Mouse (Mus musculus) thymus, postnatal 25 days (tissue): ENCODE results near the gene Arhgap9.
A peak's percentile ranks its signal among the peaks of the same experiment; 100 is the strongest.
"Not testable (repeated sequence)": the region's sequence is repeated elsewhere in the genome, so short reads cannot be mapped to it uniquely, and the experiment has no call there.

ENCODE experiments used
- DNase-seq: peaks from one replicate; pipeline ENCODE4 v3.0.0; 2022

Arhgap9 gene

DNA sequence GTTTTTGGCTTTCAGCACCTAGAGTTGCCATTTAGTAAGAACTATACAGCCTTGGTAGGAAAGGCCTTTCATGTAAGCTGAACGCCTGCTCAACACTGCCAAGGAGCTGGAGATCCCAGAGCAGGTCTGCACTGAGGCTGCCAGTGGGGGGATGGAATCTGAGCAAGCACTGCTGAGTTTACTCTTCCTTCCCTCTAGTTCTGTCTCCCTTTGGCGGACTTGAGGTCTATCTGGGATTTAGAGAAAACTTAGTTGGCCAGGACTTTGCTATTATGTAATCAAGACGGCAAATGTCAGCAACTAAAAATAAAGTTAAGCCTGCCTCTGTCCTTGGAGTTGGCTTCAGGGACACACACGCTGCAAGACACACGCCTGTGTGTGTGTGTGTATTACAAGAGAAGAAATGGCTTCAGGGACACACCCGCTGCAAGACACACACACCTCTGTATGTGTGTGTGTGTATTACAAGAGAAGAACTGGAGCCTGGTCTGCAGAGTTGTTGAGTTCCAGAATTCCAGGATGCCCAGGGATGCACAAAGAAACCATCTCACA, 28.7 kb upstream of the Arhgap9 start:
- DNase-seq = no peak

DNA sequence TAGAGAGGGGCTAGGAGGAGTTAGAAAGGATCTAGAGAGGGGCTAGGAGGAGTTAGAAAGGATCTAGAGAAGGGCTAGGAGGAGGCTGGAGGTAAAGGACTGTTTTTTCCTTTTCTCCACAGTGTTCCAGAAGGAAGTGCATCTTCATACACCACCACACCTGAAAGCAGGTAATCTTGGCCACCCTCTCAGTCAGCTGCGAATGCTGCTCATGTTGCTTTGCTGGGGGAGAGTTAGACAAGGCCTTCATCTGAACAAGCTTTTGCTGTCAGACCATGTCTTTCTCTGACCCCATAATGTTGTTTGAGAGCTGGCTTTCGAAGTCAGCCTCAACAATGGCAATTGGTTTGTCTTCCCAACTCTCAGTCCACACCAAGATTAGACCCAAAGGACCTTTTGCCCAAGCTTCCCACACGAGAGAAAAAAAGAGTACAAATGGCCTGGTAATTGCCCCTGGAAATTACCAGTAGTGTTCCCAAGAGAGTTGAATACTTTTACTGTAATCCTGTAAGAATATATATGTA, 28.1 kb upstream of the Arhgap9 start:
- DNase-seq = no peak

DNA sequence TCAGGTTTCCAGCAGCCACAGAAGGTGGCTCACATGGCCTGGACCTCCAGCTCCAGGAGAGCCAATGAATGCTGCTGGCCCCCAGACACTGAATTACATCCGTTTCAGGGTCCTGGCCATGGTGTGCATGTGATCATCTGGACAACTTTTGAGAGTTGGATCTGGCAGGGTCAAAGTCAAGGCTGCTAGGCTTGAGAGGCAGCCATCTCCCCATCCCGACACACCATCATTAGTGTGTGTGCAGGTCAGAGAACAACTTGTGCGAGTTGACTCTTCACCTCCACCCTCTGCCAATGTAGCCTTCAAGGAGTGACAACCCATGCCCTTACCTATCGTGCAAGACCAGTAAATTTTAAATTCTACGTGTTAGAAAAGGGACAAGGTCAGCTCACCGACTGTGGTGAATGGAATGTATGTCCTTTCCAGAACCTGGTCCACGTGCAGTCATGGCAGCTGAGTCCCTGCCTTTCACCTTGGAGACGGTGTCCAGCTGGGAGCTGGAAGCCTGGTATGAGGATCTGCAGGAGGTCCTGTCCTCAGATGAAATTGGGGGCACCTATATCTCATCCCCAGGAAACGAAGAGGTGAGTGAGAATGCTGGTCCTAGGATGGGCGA, 26.8 kb upstream of the Arhgap9 start:
- DNase-seq = no peak

DNA sequence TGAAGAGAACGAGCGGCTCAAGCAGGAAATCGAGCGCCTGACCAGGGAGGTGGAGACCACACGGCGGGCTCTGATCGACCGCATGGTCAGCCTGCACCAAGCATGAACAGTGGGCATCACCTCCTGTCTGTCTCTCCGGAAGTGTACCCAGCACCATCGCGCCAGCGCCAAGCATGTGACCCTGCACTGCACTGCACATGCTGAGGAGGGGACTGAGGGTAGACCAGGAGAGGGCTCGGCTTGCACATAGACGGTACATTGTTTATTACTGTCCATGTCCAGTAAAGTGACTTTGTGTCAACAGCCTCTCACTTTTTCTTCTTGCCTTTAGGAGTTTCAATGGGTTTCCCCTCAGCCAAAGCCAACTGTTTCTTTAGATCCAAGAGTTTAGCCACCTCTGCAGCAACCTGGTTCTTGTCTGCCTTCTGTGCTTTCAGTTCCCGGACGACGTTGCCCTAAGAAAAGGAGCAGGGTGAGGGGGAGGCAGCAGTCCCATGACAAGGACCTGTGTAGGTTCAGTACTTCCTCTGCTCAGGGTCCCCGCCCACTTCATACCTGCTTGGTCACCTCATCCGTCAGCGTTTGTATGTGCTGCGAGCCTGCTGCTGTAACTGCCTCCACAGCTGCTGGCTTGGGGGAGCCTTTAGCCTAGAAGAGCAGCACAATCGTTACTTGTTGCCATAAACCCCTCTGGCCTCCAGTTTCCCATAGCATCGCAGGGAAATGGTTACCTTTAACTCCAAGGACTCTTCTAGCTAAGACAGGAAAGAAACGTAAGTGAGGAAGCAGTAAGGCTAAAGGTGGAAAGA, 25.6 kb upstream of the Arhgap9 start:
- DNase-seq = no peak

DNA sequence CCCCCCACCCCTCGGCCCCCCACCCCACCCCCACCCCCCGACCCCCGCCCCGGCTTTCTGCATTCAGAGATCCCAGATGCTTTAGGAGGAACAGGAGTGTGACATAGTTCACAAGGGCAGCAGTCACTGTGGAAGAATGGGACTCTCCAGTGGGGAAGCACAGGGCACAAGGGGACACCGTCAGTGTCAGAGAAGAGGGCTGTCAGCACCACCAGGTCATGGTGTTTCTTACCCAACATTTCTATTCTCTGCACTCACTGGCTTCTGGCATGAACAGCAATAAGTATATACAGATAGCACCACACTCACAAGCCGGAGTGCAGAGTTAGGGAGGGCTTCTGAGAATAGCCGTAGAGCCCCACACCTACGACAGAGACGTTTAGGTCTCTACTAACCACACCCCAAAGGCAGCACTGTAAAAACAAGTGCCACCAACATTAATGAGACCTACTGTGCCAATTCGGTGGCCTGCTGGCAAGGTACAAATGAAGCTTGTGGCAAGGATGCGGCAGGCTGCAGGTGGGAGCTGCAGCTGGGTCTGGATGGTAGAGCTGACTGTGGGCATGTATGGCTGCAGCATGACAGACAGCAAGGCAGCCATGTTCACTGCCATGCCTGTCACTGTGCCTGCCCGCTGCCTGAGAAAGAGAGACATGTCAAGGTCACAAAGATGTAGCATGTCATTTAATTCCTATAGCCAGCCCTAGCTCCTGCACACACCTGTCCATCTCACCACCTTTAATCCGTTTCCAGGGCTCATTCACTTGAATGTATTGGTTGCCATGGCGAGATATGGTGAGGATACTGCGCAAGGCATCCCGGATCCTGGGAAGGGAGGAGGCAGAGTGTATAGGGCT, 24.5 kb upstream of the Arhgap9 start:
- no peak for DNase-seq

DNA sequence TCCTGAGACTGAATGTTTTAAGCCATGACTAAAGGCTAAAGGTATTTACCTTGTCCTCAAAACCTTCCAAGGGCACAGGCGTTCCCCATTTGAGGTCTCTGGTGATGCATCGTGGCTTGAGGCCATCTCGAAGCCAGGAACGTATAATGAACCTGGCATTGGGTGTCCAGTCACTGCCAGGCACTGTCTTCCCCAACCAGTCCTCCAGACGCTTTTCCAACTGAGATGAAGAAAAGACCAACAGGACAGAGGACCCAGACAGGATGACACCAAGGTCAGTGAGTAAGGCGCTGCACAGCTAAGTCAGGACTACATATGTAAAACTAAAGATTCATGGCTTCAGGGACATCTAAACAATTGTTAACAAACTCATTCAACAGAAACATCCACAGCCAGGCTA, 21.4 kb upstream of the Arhgap9 start:
- no peak for DNase-seq

DNA sequence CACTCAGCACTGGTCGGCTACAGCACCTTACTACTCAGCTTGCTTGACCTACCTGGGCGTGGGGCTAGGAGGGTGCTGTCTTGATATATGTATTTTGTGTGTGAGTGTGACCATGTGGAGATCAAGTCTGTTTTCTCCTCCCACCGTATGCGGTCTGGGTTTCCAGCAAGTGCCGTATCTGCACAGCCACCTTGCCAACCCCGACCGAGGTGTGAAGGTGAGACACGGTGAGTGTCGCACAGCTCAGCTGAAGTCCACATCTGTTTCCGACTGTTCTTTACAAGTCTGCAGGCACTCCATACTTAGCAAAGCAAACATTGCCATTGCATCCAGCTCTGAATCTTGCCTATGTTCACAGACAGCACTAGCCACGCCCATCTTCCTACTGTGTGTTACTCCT, 18.6 kb upstream of the Arhgap9 start:
- DNase-seq = no peak

DNA sequence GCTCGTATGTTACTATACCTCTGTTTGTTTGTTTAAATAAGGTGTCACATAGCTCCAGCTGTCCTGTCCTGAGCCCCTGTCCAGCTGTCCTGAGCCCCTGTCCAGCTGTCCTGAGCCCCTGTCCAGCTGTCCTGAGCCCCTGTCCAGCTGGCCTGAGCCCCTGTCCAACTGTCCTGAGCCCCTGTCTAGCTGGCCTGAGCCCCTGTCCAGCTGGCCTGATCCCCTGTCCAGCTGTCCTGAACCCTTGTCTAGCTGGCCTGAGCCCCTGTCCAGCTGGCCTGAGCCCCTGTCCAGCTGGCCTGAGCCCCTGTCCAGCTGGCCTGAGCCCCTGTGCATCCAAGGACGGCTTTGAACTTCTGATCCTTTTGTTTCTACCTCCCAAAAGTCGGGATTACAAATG, 12.6 kb upstream of the Arhgap9 start:
- not testable (repeated sequence) for DNase-seq

DNA sequence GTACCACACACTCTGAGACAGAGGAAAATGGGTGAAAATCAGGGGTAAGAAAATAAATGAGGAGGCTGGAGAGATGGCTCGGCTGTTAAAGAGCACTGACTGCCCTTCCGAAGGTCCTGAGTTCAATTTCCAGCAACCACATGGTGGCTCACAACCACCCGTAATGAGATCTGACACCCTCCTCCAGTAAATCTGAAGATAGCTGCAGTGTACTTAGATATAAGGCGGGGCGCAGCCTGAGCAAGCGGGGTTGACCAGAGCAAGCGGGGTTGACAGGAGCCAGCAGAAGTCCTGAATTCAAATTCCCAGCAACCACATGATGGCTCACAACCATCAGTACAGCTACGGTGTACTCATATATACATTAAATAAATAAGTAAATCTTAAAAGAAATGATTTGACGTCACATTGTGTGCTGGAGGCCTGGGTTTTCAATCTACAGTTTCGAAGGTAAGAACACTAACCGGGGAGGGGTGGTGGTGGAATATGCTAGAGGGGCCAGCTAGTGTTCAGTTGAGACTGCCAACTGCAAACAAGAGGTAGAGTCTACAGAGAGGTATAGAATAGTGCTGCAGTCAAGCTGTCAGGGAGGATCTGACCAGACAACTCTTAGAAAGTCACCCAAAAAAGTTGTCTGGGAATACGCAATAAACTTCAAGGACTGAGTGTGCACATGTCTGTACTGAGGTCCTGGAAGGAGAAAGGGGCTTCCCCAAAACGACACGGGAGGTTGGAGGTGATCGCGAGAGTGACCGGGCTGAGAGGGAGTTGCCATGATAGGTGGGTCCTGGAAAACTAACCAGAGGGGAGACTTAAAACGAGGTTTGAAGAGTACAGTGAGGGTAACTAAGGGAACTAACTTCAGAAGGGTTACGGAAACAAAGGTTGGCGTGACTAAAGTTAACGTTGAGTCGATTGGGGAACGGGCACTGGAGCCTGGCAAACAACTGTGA, 11.0 kb upstream of the Arhgap9 start:
- DNase-seq = no peak

DNA sequence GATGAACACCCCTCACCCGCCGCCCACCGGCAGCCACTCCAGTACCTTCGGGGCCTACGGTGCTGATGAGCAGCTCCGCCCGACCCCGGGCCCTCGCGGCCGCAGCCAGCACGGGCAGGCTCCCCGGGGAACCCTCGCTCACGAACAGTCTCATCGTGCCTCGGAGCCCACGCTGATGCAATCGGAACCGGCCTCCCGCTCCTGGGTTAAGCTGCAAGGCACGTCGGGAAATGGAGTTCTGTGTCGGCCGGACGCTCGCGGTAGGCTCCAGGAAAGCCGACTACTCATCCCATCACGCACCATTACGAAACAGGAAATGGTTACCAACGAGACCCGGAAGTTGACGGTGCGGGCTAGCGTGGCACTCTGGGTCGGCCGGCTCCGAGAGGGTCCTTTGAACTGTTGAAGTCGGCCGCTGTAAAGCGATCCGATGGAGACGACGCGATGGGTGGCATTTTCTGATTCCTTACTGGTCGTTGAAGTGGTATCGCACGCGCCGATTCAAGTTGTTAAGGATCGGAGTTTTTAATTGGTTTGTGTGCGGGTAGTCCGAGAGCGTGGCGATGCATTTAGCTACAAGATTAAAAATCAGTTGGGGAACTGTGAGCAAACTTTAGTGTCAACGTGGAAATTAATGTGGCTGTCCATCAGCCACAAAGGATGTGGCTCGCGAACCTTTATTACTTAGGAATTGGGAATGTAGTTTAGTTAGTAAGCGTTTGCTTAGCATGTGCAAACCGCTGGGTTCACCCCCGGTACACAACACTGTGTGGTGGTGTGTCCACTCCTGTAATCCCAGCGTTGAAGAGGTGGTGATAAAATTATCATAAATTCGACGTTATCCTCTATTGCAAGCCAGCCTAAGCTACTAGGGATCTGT, 10.0 kb upstream of the Arhgap9 start, which contains the start of gene Mars:
Gene Mars (minus strand): TSS at position 311 of the 880 bp plus-strand sequence.
- peak; percentile 90 for DNase-seq

DNA sequence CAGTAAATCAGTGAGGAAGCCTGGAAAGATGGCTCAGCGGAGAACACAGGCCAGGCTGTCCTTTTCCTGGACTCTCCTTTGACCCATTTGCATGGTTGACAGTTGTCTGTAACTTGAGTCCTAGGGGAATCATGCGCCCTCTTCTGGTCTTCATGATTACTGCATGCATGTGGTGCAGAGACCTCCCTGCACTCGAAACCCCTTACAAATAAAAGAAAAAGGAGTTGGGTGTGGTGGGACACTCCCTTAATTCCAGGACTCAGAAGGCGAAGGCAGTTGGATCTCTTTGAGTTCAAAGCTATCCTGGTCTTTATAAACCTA, 9.4 kb upstream of the Arhgap9 start:
- peak; percentile 90 for DNase-seq

DNA sequence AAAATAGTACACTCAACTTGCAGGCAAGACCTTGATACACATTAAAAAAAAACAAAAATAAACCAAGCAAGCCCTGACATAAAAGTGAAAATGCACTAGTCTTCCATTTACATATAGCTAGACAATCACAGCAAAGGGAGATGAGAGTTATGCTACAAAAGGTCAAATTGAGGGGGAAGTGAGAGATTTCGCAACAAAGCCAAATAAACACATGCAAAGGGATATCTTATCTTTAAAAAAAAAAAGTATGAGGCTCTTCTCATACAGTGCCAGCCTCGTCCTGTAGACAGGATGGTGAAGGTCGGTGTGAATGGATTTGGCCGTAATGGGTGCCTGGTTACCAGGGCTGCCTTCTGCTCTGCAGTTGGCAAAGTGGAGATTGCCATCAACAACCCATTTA, 8.9 kb upstream of the Arhgap9 start:
- no peak for DNase-seq

DNA sequence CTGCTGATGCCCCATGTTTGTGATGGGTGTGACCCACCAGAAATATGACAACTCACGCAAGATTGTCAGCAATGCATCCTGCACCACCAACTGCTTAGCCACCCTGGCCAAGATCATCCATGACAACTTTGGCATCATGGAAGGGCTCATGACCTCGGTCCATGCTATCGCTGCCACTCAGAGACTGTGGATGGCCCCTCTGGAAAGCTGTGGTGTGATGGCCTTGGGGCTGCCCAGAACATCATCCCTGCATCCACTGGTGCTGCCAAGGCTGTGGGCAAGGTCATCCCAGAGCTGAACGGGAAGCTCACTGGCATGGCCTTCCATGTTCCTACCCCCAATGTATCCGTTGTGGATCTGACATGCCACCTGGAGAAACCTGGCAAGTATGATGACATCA, 8.2 kb upstream of the Arhgap9 start:
- DNase-seq = not testable (repeated sequence)

DNA sequence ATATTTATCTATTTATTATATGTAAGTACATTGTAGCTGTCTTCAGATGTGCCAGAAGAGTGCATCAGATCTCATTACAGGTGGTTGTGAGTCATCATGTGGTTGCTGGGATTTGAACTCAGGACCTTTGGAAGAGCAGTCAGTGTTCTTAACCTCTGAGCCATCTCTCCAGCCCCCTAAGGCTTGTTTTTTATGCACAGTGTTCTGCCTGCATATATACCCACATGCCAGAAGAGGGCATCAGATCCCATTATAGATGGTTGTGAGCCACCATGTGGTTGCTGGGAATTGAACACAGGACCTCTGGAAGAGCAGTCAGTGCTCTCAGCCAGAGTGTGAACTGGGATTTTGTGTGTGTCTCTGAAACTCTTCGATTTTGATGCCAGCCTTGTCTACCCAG, 6.8 kb upstream of the Arhgap9 start:
- not testable (repeated sequence) for DNase-seq

DNA sequence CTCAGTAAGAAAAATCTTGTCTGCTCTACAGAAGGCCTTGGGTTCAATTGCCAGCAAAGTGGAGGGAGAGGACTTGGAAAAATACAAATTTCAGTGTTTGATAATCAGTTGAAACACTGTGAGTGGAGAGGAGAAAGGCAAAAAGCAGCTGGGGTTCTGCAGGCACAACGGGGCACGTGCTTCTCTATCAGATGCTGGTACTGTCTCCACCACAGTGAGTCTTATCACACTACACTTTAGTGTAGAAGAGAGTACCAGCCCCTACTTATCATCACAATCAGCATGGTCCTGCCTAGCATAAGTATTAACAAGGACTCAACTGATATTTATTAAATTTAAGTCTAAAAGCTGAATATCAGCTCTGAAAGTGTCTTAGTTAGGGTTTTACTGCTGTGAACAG, 4.5 kb upstream of the Arhgap9 start:
- no peak for DNase-seq

DNA sequence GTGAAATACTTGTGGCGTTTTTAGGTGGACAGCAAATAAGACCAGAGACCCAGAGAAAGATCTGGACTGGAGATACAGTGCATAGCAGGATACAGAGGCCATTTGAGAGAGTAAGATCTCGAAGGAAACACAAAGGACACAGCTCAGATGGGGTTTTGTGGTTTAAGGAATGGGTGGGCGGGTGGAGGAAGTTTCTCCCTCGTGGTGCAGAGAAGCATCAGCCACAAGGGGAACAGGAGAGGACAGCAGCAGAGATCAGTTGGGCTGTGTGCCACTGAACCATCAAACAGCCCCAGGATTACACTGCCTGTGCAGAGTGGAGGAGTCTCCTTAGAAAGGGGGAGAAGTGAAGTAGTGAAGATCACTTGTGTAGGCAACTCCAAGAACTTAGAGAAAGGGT, 3.8 kb upstream of the Arhgap9 start:
- DNase-seq = no peak

DNA sequence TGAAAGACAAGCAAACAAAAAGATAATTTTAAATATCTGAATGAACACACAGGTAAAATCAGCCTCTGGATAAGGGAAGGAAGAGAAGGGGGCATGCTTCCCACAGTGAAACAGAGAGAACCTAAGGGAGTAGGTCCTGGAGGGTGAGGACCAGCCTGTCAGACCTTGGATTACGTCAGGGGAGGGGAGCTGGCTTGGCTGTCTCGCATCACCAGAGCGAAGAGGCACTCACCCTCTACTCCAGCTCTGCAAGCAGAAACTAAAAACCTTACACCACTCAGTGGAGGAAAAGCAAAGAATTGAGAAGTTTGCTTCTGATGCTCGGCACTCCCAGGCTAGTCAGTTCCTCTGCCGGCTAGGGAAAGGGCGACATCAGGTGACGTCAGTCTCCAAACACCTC, 1.8 kb upstream of the Arhgap9 start:
- no peak for DNase-seq

DNA sequence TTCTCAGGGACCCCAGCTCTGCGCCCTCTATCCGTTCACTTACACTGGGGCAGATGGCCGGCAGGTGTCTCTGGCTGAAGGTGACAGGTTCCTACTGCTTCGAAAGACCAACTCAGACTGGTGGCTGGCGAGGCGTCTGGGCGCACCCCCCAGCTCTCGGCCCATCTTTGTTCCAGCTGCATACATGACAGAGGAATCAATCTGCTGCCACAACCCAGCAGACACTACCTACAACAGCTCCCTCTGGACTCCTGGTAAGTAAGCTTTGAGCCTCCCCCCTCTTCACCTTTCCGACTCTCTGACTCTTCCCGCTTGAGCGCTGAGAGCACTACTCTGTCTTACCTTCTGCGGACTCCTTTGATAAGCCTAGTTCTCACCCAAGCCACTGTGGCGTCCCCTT, 414 bp downstream of the Arhgap9 start:
- peak; percentile 44 for DNase-seq

DNA sequence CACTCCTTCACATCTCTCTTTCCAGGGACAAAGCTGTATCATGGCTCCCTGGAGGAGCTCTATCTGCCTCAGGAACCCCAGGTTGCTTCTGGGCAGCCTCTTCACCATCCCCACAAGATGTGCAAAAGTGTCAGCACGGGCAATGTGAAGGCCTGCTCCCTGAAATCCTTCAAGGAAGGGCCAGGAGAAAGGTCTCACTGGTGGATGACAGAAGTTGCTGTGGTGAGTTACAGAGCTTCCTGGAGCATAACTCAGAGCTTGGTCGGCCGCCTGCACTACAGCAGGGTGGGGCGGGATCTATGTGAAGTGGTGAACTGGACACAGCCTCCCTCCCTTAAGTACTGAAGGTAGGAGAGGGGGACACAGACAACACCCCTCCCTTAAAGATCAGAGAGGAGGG, 905 bp downstream of the Arhgap9 start:
- DNase-seq = peak; percentile 44

DNA sequence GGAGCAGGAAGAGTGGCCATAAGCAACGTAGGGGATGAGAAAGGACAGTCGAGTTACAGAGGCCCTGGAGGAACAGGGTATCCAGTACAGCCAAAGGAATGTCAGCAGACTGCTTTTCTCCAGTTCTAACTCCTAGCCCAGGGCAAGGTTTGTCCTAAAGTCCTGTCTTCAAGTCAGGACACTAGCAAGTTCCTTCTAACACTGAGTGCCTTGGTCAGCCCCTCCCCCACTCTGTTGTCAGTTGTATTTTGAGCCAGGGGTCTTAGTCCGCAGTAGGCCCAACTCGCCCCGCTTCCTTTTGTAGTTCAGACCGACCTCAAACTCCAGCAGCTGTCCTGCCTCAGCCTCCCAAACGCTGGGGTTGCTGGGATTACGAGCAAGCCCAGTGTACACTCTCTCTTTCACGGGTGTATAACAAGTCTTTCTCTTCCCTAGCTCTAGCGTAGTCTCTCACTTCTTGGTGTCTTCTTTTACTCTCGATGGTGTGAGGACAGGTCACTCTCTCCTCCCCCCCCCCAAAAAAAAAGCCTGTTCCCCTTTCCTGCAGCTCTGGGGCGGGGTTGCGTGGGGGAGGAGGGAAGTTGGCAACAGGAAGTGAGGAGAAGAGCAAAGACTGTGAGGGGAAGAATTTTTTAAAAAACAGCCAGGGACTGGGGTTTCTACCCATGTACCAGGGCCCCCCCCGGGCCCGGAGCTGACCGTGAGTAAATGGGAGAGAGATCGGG, 1.5 kb downstream of the Arhgap9 start:
- peak; percentile 74 for DNase-seq
